Mouse (Mus musculus) heart, postnatal 0 days (tissue): ENCODE data around the gene Art4.

Experiments used
- CTCF ChIP-seq: IDR thresholded peaks from 2 replicates; pipeline ENCODE4 v1.5.1; 2016; ENCODE audit warnings: antibody characterized with exemption, control low read depth, low read depth
- EP300 ChIP-seq: IDR thresholded peaks from 2 replicates; pipeline ENCODE4 v1.6.1; 2016; ENCODE audit warnings: antibody characterized with exemption, low read depth

GRCm38 (mm10) chr6:136837323-136837722, 20.2 kb downstream of the Art4 start:
- TF ChIP-seq CTCF (no peak), EP300 (no peak)
